Mouse (Mus musculus): ENCODE data around the gene Fat1.

The Fat1 gene

GRCm38 (mm10) chr8:44934850-44935497 is at the start of gene Fat1:
Gene Fat1 (plus strand): TSS chr8:44935447.
- DNase-seq (ENCODE audit: low spot score), result no peak

GRCm38 (mm10) chr8:44894626-44895025 is 40.6 kb upstream of the Fat1 start:
- no peak for DNase-seq (ENCODE audit: low spot score)

- DNase-seq (ENCODE audit: low spot score), result no peak
These were observed 35.7 kb upstream of the Fat1 start for GRCm38 (mm10) chr8:44899575-44899991.

- no peak for DNase-seq (ENCODE audit: low spot score)
These were observed 23.9 kb upstream of the Fat1 start for GRCm38 (mm10) chr8:44911126-44911903.

- no peak for DNase-seq (ENCODE audit: low spot score)
These were observed 15.7 kb upstream of the Fat1 start for GRCm38 (mm10) chr8:44919487-44920082.

GRCm38 (mm10) chr8:44920379-44921032 is 14.7 kb upstream of the Fat1 start:
- no peak for DNase-seq (ENCODE audit: low spot score)

- DNase-seq (ENCODE audit: low spot score), result no peak
These were observed 10.3 kb upstream of the Fat1 start for GRCm38 (mm10) chr8:44924995-44925394.

GRCm38 (mm10) chr8:44930058-44930457 is 5.2 kb upstream of the Fat1 start:
- DNase-seq (ENCODE audit: low spot score), result no peak

GRCm38 (mm10) chr8:44932546-44933342 is 2.5 kb upstream of the Fat1 start:
- no peak for DNase-seq (ENCODE audit: low spot score)

- no peak for DNase-seq (ENCODE audit: low spot score)
These were observed 1.8 kb upstream of the Fat1 start for GRCm38 (mm10) chr8:44933478-44933877.

GRCm38 (mm10) chr8:44934416-44934815 is 831 bp upstream of the Fat1 start:
- no peak for DNase-seq (ENCODE audit: low spot score)

GRCm38 (mm10) chr8:44935741-44936140 is 494 bp downstream of the Fat1 start:
- no peak for DNase-seq (ENCODE audit: low spot score)

- DNase-seq (ENCODE audit: low spot score), result no peak
These were observed 1.3 kb downstream of the Fat1 start for GRCm38 (mm10) chr8:44936481-44936961.

- DNase-seq (ENCODE audit: low spot score), result no peak
These were observed 2.0 kb downstream of the Fat1 start for GRCm38 (mm10) chr8:44937141-44937825.

- DNase-seq (ENCODE audit: low spot score), result no peak
These were observed 2.8 kb downstream of the Fat1 start for GRCm38 (mm10) chr8:44937905-44938642.

- no peak for DNase-seq (ENCODE audit: low spot score)
These were observed 3.4 kb downstream of the Fat1 start for GRCm38 (mm10) chr8:44938643-44938979.

GRCm38 (mm10) chr8:44945577-44945976 is 10.3 kb downstream of the Fat1 start:
- DNase-seq (ENCODE audit: low spot score), result no peak

GRCm38 (mm10) chr8:44948597-44948996 is 13.3 kb downstream of the Fat1 start:
- DNase-seq (ENCODE audit: low spot score), result no peak

GRCm38 (mm10) chr8:44960455-44960854 is 25.2 kb downstream of the Fat1 start:
- no peak for DNase-seq (ENCODE audit: low spot score)

- no peak for DNase-seq (ENCODE audit: low spot score)
These were observed 25.7 kb downstream of the Fat1 start for GRCm38 (mm10) chr8:44960906-44961305.

Measured in MN1 (cell line).